Mouse (Mus musculus) lung, postnatal 0 days (tissue): ENCODE measurements at regions not wholly inside any gene's neighbourhood (a gene's known extent, or its start where the extent isn't known, plus 50 kb on each side); places are given as distances from the start of the nearest gene placed in this dataset.

Experiments
- ATAC-seq: fragments of 200-750 bp; cut with Nextera tagmentation; 2 replicates; pipeline ENCODE4 v1.8.0; 2017; ENCODE audit warnings: moderate library complexity
- DNase-seq: peaks from one replicate; pipeline ENCODE4 v3.0.0-alpha.2; 2016; ENCODE audit warnings: low spot score
- H3K27ac ChIP-seq: fragments of 300-500 bp; sonication (generic); 2 replicates; pipeline ENCODE4 v1.5.1; 2014; ENCODE audit warnings: antibody characterized with exemption, mild to moderate bottlenecking, low read length, mixed read lengths
- H3K27me3 ChIP-seq: fragments of 300-500 bp; sonication (generic); replicated peaks from 2 replicates; pipeline ENCODE4 v1.6.1; 2014; ENCODE audit warnings: low read length, mixed read lengths; ENCODE audit not compliant: insufficient read depth
- H3K36me3 ChIP-seq: fragments of 300-500 bp; sonication (generic); 2 replicates; pipeline ENCODE4 v1.6.1; 2014; ENCODE audit warnings: low read length, mixed read lengths; ENCODE audit not compliant: insufficient read depth
- H3K4me1 ChIP-seq: fragments of 300-500 bp; sonication (generic); 2 replicates; pipeline ENCODE4 v1.6.1; 2014; ENCODE audit warnings: antibody characterized with exemption, low read depth, low read length, mixed read lengths; ENCODE audit not compliant: insufficient read depth
- H3K4me2 ChIP-seq: fragments of 300-500 bp; sonication (generic); replicated peaks from 2 replicates; pipeline ENCODE4 v1.6.1; 2014; ENCODE audit warnings: low read depth, mild to moderate bottlenecking, low read length, moderate library complexity, mixed read lengths
- H3K4me3 ChIP-seq: fragments of 300-500 bp; sonication (generic); 2 replicates; pipeline ENCODE4 v1.5.1; 2014; ENCODE audit warnings: low read depth, low read length
- H3K9ac ChIP-seq: fragments of 300-500 bp; sonication (generic); replicated peaks from 2 replicates; pipeline ENCODE4 v1.6.1; 2014; ENCODE audit warnings: low read depth, mild to moderate bottlenecking
- H3K9me3 ChIP-seq: fragments of 300-500 bp; sonication (generic); 2 replicates; pipeline ENCODE4 v1.6.1; 2016; ENCODE audit warnings: low read length, mixed read lengths
- CTCF ChIP-seq: IDR thresholded peaks from 2 replicates; pipeline ENCODE4 v1.5.1; 2016; ENCODE audit warnings: antibody characterized with exemption, mild to moderate bottlenecking
- EP300 ChIP-seq: IDR thresholded peaks from 2 replicates; pipeline ENCODE4 v1.6.1; 2016; ENCODE audit warnings: antibody characterized with exemption, mild to moderate bottlenecking, control low read depth
- WGBS: fragments of 180-500 bp; shearing (Covaris S2); extraction: QIAGEN DNeasy Blood & Tissue Kit; methylation state at CpG from one replicate; pipeline ENCODE4 v1.1.7; 2014; 5-methylcytosine and 5-hydroxymethylcytosine counted together

- Histone ChIP-seq H3K4me3 (no peak overlapping the region), H3K27ac (no peak overlapping the region), H3K9ac (no peak overlapping the region), H3K36me3 (no peaks in the 10 kb centered on the region), H3K4me1 (no peaks in the 10 kb centered on the region), H3K27me3 (no peaks in the 10 kb centered on the region), H3K4me2 (no peak overlapping the region), H3K9me3 (no peaks in the 10 kb centered on the region)
- ATAC-seq (no peak), DNase-seq (no peak)
- 76% methylated on average over 7 of the region's 7 CpGs for WGBS
- TF ChIP-seq CTCF (no peak), EP300 (no peak)
These were observed 974.5 kb downstream of the Rapgef2 start for GRCm38 (mm10) chr3:78311630-78312406.

DNA sequence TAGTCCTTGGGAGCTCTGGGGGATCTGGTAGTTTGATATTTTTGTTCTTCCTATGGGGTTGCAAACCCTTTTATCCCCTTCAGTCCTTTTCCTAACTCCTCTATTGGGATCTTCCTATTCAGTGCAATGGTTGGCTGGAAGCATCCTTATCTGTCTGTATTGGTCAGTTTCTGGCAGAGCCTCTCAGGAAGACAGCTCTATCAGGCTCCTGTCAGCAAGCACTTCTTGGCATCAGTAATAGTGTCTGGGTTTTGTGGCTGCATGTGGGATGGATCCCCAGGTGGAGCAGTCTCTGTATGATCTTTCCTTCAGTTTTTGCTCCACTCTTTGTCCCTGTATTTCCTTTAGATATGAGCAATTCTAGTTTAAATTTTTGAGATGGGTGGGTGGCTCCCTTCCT is 985.8 kb downstream of the Rapgef2 start:
- DNase-seq (no peak), ATAC-seq (no peak)
- no peaks in the 10 kb centered on the region for H3K9me3 ChIP-seq
- H3K36me3 ChIP-seq: no peaks in the 10 kb centered on the region
- TF ChIP-seq EP300 (no peak), CTCF (no peak)
- no peaks in the 10 kb centered on the region for H3K27me3 ChIP-seq
- H3K4me2 ChIP-seq: no peak overlapping the region
- no peak overlapping the region for H3K27ac ChIP-seq
- H3K4me3 ChIP-seq: no peak overlapping the region
- H3K9ac ChIP-seq: no peak overlapping the region
- H3K4me1 ChIP-seq: no peaks in the 10 kb centered on the region

DNA sequence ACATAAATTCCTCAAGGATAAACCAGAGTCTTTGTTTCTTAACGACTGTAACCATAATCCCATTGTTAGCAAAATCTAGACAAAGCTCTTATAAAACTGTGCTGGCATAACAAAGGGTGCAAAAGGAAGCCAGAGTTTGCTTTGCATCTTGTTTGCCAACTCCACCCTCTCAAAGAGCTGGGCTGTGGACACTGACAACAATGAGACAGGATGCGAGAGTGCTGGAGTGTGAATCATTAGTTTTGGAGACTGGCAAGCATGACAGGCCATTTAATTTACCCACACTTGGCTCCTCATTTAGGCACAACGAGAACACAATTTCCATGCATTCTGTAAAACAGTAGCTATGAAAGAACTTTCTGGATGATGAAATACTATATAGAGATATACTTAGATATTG is 994.4 kb downstream of the Rapgef2 start:
- no peak for ATAC-seq
- 34% methylated on average over 3 of the region's 3 CpGs for WGBS
- no peak overlapping the region for H3K4me3 ChIP-seq
- H3K27me3 ChIP-seq: no peaks in the 10 kb centered on the region
- no peak overlapping the region for H3K27ac ChIP-seq
- H3K9ac ChIP-seq: no peak overlapping the region
- H3K36me3 ChIP-seq: no peaks in the 10 kb centered on the region
- no peaks in the 10 kb centered on the region for H3K9me3 ChIP-seq
- H3K4me1 ChIP-seq: no peaks in the 10 kb centered on the region
- no peak for DNase-seq
- no peak for TF ChIP-seq CTCF
- no peak for TF ChIP-seq EP300
- no peak overlapping the region for H3K4me2 ChIP-seq

DNA sequence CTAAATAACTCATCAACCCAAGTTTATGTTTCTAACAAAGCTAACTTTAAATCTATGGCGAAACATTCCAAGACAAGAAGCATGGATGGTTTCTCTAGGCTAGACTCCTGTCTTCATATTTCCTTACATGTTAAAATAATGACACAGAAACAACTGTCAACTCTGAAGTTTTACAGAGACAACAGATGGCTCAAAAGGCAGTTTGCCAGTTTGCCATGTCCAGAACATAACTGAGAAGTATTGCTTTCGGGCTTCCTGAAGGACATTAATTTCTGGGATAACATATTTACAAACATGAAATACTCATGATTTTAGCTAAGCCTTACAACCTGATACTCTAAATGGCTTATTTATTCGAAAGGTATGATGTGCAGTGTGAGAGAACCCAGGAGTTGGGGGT is 1002.2 kb downstream of the Rapgef2 start:
- Histone ChIP-seq H3K4me3 (no peak overlapping the region), H3K9me3 (no peaks in the 10 kb centered on the region), H3K36me3 (no peaks in the 10 kb centered on the region), H3K9ac (no peak overlapping the region), H3K27ac (no peak overlapping the region), H3K4me1 (no peaks in the 10 kb centered on the region), H3K4me2 (no peak overlapping the region), H3K27me3 (no peaks in the 10 kb centered on the region)
- WGBS: 76% methylated on average over 3 of the region's 3 CpGs
- ATAC-seq (no peak), DNase-seq (no peak)
- TF ChIP-seq CTCF: no peak
- no peak for TF ChIP-seq EP300

DNA sequence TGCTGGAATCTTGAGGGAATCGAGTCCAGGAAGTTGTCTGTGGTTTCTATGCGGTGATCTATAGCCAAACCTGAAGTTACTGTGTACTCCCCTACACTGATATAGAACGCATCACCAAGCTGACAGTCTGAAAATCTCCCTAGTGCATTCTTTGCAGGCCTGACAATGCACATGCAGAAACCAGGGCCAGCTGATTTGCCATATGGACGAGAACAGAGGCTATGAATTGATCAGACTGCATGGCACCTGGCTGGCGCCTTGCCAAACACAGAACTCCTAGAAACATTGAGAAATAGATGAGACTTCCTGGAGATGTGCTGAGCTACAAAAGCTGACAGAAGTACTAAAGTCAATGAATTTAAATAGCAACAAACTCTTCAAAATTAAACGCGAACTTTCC is 1049.4 kb downstream of the Rapgef2 start:
- WGBS: 76% methylated on average over 7 of the region's 7 CpGs
- no peaks in the 10 kb centered on the region for H3K4me1 ChIP-seq
- no peak overlapping the region for H3K4me3 ChIP-seq
- H3K27me3 ChIP-seq: no peaks in the 10 kb centered on the region
- H3K4me2 ChIP-seq: no peak overlapping the region
- no peak for TF ChIP-seq CTCF
- TF ChIP-seq EP300: no peak
- no peak overlapping the region for H3K9ac ChIP-seq
- DNase-seq: no peak
- H3K36me3 ChIP-seq: no peaks in the 10 kb centered on the region
- no peaks in the 10 kb centered on the region for H3K9me3 ChIP-seq
- ATAC-seq: no peak
- no peak overlapping the region for H3K27ac ChIP-seq

DNA sequence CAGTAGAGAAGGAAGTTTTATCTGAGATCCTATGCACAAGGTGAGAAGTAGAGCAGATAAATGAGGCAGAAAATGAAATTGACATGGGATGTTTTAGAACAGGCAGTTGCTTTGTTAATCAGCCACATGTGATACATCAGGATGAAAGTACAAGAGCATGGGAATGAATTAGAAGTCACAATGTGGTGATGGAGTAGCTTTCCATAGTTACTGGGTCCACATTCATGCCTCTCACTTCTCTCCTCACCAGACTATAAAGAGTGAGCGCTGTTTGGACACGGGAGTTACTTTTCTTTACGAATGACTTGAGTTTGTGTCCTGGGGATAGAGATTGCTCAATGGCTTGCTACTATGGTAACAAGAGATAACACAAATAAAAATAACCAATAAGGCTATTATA is 1076.6 kb downstream of the Rapgef2 start:
- H3K27ac ChIP-seq: no peak overlapping the region
- H3K9ac ChIP-seq: no peak overlapping the region
- ATAC-seq (no peak), DNase-seq (no peak)
- H3K27me3 ChIP-seq: no peaks in the 10 kb centered on the region
- H3K4me3 ChIP-seq: no peak overlapping the region
- no peaks in the 10 kb centered on the region for H3K36me3 ChIP-seq
- no peaks in the 10 kb centered on the region for H3K9me3 ChIP-seq
- no peak for TF ChIP-seq EP300
- no peak for TF ChIP-seq CTCF
- 71% methylated on average over 3 of the region's 3 CpGs for WGBS
- no peak overlapping the region for H3K4me2 ChIP-seq
- no peaks in the 10 kb centered on the region for H3K4me1 ChIP-seq

GRCm38 (mm10) chr3:78162601-78163000 is 1123.7 kb downstream of the Rapgef2 start:
- DNase-seq: no peak
- Histone ChIP-seq H3K4me3 (no peak overlapping the region), H3K27ac (no peak overlapping the region), H3K27me3 (no peaks in the 10 kb centered on the region), H3K4me1 (no peaks in the 10 kb centered on the region), H3K36me3 (no peaks in the 10 kb centered on the region), H3K9me3 (no peaks in the 10 kb centered on the region), H3K4me2 (no peak overlapping the region), H3K9ac (no peak overlapping the region)
- TF ChIP-seq CTCF (no peak), EP300 (no peak)
- 60% methylated on average over 4 of the region's 4 CpGs for WGBS
- ATAC-seq: no peak
